Mouse (Mus musculus) kidney, postnatal 36 days (tissue): Measurements from ENCODE around the gene Cln3.
A peak's percentile ranks its signal among the peaks of the same experiment; 100 is the strongest.

Experiments
- DNase-seq, 2 experiments: peaks; one replicate each; pipeline ENCODE4 v3.0.0; 2021 to 2022; ENCODE audit warnings: mixed read lengths in 2 of 2

Gene Cln3

DNA sequence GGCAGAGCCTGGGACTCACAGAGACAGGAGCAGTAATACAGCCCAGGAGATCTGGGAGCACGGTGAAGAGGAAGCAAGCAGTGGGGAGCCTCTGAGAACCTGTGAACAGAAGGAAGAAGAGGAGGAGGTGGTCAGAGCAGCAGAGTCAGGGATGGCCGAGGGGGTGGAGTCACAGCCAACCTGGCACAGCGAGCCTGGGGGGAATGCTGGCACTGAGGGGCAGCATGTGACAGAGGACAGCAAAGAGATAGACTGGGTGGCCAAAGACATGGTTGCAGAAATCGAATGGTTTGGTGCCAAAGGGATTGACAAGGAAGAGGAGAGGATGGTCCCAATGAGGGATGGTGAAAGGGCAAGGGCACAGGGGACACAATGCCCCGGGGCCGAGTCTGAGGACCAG is at the start of gene Cln3:
Gene Cln3, minus strand, starts transcription at position 101 of the 400 bp plus-strand sequence.
- DNase-seq = no peak

DNA sequence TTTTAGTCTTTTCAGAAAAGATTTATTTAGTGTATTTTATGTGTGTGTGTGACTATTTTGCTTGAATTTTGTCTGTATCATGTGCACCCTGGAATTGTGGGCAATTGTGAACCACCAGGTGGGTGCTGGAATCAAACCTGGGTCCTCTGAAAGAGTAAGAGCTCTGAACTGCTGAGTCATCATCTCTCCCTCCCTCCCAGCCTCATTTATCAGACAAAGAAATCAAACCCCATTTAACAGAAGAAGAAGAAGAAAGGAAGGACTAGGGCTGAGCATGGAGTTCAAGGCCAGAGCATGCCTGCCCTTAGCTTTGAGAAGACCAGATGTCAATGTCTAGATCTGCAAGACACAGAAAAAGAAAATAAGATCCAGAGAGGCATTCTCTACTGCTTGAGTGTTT is 49.8 kb upstream of the Cln3 start:
- no peak for DNase-seq

DNA sequence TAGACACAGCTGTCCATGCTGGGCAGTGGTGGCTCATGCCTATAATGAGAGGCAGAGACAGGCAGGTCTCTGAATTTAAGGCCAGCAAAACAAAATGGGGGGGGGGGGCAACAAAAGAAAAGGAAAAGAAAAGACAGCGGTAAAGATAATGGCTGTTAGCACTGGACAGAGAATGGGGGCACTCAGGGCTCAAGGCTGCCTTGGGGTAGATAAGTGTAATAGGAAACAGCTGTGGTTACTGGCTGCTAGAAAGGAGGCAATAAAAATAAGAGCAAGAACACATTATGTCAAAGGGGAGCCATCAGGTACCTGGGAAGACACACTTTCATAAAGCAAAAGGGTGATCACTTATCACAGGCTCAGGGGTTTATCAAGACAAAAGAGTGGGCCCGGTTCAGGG is 46.9 kb upstream of the Cln3 start:
- DNase-seq = no peak

DNA sequence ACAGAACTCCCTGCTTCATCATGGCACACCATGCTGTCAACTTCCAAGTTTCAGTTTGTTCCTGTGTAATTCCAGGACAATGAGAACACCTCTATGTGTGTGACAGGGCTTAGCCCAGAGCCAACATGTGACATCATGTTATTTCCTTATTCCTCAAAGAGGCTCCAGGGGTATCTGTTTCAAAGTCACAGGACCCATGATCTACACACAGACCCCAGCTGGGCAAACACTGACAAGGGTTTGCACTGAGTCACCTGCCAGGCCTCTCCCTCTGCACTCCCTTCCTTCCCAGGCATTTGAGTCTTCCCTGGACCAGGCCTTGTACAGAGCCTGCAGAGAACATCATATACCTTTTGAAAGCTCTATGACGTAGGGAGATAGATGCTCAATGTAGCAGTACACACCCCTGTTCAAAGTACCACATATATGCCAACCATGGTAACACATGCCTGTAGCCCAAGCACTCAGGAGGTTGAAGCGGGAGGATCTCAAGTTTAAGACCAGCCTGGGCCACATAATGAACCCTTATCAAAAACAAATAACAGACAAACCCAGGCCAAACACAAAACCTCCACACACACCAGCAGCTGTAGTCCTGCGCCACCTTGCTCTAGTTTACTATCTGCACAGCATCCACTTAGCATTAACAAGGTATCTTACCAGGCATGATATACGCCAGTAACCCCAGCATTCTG is 45.4 kb upstream of the Cln3 start, which contains the start of gene Nupr1:
Gene Nupr1, minus strand, starts transcription at position 38 of the 695 bp plus-strand sequence.
- no peak for DNase-seq

DNA sequence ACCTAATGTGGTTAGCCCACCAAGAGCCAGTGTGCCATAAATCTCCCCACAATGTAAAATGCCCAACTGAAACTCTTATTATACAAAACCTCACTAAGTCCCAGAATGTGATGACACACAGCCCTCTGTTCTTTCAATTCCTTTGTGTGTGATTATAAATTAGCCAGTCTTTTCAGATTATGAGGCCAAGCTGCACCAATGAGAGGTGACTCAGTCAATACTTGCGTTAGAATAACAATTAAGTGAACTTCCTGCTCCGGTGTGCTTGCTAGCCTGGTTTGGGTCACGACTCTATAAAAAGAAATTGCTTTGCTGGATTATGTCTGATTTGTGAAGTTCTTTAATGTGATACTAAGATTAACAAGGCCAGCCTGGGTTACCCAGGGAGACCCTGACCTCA is 44.3 kb upstream of the Cln3 start:
- DNase-seq = no peak

DNA sequence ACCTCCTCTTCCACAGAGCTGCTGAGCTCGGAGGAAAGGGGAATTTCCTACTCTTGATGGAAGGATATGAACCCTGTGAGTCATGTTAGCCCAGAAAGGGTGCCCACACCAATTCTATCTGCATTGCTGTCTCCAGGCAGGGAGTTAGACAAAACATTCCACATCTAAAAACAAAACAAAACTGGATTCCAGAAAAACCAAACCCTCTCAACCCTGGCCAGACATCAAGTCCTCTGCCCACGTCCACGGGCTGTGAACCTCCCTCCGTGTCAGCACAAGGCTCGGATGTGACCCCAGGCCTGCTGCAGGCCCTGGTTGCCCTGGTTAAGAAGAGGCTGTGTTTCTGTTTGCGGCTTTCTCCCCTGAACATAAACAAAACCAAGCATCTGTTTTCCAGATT is 42.5 kb upstream of the Cln3 start:
- DNase-seq = no peak

DNA sequence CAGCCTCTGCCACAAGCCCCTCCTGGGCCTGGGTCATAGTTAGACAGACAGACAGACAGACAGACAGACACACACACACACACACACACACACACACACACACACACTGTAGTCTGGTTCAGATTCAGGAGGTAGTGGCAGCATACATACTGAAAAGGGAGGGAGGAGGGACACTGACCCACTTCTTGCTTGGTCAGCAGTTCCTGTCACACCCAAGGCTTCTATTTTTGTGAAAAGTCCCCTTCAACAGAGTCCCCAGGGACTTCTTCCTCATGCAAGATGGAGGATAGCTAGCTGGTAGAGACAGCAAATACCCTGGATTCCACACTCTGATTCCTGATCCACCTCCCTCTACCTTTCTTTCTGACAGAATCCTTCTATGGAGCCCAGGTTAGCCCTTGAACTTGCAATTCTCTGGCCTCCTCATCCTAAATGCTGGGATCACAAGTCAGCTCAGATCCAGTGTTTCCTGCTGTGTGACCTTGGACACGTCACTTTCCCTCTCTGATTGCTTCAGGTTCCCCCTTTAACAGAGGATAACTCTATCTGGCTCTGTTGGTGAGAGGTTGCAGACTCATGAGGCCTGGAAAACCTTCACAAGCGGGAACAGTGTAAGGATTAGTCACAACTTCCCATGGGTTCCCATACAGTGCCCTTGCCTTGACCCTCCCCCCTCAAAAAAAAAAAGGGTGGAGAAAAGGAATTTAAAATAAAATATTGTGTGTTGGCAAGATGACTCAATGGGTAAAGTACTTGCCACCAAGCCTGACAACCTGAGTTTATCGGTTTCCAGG is 40.4 kb upstream of the Cln3 start:
- DNase-seq = no peak

DNA sequence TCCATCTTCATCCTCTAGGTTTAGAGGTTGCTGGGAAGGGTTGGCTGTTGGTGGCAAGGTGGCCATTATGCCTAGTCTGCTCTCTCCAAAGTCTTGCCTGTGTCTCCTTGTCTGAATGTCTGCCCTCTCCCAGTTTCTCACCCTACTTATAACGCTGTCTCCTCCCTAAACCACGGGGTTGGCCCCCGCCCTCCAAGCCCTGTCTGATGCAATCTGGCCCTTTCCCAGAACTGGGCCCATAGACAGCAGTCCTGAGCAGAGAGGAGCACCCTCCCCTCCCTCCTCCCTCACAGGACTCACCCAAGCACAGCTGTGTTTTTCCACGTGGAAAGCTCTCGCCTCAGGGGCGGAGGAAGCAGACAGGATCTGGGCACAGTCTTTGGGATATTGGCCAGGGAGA is 39.8 kb upstream of the Cln3 start:
- peak; percentile 75 to 85 for DNase-seq

DNA sequence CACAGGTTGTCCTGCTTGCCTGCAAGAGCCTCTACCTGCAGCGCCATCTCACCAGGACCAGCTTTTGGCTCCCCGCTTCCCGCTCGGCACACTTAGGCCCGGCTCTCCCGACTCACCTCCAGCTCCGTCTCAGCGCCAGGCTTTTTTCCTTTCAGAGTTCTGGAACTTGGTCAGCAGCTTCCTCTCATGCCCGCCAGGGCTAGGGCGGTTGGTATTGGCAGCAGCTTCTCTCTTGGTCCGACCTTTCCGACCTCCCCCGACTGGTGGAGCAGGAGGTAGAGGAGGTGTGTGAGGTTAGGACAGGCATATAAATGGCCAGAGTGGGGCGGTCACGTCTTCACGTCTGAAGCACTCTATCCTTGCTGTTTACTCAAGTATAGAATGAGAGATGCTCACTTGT is 39.2 kb upstream of the Cln3 start:
- peak in 1 of 2 experiments; percentile 22 for DNase-seq

DNA sequence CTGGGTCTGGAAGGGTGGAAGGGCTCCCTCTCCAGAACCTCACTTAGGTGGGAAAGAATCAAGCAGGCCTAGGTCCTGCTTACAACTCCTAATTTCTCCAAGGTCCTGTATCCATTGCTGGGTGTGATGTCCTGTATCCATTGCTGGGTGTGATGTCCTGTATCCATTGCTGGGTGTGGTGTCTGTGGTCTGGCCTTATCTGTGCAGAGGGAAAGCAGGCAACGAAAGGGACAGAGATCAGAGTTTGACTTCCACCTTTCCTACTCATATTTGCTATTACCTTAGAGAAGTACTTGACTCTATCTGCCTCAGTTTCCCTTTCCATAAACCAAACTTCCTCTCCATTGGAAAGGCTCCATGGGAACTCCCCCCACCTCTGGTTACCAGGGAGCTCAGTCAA is 37.8 kb upstream of the Cln3 start:
- DNase-seq = no peak

DNA sequence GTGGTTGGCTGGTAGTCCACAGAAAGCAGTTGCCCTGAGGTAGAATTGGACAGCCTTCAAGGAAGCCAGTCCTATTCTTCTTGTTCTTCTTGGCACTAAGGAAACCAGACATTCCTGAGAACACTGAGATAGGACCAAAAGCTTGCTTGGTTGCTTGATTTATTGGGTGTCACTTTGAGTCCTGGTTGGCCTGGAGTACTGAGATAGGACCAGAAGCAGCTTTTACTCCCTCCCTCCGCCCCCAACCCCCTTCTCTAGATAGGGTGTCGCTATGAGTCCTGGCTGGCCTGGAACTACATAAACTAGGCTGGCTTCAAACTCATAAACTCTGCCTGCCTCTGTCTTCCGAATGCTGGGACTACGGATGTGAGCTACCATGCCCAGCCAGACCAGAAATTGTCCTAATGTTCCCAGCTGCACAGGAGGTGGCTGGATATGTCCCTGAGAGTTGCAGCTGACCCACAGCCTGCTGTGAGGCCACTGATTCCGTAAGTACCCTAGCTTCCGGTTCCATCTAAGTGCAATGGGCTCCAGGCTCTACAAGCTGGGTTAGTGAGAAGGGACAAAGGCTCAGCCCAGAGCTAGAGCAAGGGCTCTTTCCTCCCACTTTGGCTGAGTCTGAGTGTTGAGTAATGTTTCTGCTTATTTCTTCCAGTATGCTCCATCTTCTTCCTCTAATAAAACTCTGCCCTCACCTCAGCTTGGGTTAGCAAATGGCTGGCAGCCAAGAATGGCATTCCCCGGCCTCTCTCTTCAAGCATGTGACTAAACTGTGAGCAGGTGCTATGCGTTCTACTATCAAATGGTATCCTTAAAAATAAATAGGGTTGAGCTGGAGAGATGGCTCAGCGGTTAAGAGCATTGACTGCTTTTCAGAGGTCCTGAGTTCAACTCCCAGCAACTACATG is 36.1 kb upstream of the Cln3 start:
- DNase-seq = peak in 1 of 2 experiments; percentile 23

DNA sequence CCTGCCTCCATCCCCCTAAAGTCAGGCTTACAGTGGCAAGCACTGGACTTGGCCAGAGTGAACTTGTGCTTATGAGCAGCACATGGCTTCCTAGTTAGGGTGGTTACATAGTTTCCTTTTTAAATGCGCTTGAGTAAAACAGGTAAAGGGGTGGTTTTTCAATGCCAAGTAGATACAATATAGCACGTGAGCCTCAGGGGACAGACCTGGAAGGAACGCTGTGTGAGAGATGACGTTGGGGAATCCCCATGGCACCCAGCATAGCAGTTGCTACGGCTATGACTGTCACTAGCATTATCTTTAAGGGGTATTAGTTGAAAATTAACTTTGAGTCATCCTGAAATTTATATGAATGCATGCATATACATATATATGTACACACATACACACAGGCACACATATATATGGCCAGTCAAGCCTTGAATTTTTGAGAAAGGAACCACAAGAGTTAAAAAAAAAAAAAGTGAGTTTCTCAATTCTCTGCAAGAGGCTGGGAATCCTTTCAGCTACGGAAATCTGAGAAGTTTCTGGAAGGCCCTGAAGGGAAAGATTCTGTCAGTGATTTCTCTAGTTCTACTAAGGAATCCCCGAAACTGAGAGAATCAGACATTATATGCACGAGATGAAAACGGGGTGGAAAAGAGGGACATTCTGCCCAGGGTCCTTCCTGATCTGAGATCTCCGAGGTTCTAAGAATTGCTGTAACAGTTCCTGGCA is 34.1 kb upstream of the Cln3 start:
- DNase-seq = no peak

DNA sequence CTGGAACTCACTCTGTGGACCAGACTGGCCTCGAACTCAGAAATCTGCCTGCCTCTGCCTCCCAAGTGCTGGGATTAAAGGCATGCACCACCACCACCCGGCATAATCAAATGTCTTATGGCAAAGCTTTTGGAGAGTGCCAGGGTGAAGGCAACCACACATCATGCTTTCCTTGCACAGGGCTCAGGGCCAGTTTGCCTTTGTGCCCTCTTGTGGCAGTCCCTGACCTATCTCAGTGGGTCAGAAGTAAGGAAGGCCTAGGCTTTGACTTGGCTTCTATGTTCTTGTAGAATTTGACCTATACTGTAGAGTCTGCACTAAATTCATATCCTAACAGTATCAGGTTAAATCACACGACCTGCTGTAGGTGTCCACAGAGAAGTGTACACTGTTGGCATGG is 31.1 kb upstream of the Cln3 start:
- DNase-seq = peak in 1 of 2 experiments; percentile 28

DNA sequence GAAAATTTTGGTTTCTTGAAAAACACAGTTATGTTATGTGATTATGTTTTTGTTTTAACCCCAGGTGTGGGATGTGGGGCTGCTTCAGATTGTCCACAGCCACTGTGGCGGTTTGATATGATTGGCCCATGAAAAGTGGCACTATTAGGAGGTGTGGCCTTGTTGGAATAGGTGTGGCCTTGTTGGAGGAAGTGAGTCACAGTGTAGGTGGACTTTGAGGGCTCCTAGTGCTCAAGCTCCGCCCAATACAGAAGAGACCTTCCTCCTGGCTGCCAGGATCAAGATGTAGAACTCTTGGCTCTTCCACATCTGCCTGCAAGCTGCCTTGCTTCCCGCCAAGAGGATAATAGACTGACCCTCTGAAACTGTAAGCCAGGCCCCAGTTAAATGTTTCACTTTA is 27.1 kb upstream of the Cln3 start:
- no peak for DNase-seq

DNA sequence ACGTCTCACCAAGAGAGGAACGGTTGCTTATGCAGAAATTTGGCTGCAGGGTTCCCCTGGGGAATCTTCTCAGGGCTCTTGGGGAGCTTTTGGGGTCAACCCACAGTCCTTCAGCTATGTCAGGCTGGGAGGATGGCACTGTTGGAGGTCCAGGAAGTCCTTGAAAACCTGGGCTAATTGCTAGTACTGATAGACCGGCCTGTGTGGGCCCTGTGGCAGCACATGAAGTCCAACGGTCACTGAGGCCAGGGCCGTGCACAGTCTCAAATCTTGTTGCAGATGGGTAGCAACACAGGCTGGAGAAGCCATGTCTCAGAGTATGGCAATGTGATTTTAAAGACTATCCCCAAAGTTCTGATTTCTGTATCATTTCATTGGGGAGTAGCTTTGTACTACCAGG is 22.2 kb upstream of the Cln3 start:
- no peak for DNase-seq

DNA sequence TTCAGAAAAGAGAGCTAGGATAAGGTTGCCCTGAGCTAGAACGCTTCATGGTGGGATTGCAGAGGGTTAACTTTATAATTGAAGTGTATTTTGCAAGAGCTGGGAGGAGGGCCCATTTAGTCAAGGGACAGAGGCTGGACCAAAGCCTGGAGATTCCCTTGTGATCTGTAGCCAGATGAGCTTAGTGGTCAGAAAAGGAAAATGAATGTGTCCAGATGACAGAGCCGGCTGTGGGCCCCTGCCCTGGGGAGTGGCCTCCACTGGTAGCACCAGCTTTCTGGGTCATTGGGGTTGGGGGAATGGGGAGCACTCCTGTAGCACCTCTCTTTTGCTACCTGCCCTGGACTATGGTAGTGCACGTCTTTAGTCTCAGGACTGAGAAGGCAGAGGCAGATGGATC is 21.4 kb upstream of the Cln3 start:
- peak in 1 of 2 experiments; percentile 30 for DNase-seq

DNA sequence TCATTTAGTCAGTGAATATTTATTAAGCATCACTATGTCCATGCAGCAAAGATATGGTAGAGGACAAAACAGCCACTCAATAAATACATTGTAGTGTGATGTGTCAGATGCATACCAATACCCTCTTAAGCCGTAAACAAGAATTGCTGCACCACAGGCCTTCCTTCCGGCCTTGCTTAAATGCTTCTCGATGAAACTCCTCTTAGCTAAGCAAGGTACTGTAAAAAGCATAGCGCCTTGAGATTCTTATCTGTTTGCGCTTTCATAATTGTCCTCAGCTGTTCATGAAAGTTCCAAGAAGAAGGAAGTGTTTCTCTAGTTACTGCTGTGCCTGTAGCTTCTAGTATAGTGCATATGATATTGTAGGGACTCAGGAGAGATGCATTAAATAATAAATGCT is 21.0 kb upstream of the Cln3 start:
- no peak for DNase-seq

DNA sequence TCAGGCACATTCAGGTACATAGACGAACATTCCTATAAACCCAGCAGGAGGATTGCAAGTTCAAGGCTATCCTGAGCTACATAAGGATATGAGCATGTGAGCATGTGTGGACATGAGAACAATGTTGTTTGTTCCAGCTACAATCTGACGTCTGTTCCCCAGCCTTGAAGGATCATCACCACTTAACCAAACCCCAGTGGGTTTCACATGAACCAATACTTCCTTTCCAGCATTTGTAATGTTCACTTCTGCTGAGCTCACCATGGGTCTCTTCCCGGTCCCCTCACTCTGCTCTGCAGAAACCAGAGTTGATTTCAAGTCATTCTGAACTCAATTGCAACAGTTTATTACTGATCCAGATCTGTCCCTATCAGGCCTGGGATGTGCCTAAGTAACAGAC is 17.0 kb upstream of the Cln3 start:
- DNase-seq = no peak

DNA sequence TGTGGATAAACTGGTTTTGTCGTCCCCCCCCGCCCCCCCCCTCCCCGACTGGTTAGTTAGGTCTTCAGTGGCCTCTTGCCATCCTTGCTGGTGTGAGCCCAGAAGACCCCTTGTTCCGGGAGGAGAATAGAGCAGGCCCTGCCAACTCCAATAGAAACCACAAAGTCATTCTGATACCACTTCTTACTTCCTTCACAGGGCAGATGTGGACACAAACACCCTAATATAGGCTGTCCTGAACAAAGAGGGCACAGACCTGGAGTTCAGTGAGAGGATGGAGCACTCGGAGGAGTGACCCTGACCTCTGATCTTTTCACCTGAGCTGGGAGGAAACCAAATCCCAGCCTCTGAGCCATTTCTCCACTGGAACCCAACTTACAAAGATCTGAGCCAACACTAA is 16.3 kb upstream of the Cln3 start:
- DNase-seq = no peak

DNA sequence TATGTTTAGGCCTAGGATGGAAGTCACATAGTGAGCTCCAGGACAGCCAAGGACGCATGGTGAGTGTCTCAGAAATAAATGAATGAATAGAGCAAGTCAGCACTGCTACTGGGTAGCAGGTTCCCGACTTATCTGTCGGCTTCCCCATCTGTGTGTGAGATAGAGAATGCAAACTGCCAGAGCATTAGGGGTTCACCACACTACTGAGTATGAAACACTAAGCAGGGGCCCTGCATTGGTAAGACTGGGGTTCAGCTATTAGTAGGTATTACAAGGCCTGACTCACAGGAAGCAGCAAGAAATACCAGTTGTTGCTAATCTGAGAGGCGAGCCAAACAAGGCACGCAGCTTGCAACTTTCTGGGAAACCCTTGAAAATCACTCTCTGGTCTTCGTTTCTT is 13.3 kb upstream of the Cln3 start:
- DNase-seq = no peak

DNA sequence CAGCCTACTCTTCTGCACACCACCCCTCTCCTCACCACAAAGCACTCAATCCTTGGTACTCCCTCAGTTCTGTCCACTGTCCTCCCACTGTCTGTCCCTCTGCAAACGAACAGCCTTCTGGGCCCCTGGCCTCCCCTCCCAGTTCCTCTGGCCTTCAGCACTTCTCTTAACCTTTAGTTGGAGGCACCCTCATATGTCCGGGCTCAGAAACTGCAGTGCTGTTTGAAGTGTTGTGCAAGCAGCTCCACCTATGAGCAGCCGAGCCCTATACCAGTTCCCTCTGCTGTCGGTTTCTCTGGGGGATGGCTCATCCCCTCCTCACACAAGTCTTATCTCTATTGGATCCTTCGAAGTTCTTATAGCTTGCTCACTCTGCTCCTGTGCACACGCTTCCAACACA is 10.8 kb upstream of the Cln3 start:
- no peak for DNase-seq

DNA sequence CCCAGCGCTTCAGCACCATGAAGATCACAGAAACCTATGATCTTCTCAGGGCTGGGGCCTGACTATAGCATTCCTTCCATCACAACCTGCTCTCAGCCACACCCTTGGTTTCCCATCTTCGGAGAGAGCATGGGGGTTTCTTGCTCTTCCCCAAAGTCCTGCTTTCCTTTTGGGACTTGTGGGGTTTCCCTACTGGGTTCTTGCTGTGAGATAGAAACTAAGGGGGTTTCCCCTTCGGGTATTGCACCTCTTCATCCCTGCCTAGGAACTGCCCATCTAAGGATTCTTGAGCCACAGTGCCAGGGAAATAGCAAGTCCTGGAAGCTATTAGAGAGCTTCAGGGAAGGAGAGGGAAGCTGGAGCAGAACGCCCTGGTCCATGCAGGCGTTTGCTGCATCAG is 10.3 kb upstream of the Cln3 start:
- no peak for DNase-seq
